Mouse (Mus musculus) bone marrow macrophage, adult 2 months (primary cell): ENCODE measurements around the gene Zfp281.

Experiments
- CTCF ChIP-seq: IDR thresholded peaks from 2 replicates; pipeline ENCODE4 v1.5.1; 2012; ENCODE audit warnings: low read depth, mild to moderate bottlenecking, low read length, moderate library complexity
- POLR2A ChIP-seq: IDR thresholded peaks from 2 replicates; pipeline ENCODE4 v1.6.1; 2012; ENCODE audit warnings: mild to moderate bottlenecking, low read depth, low read length, borderline replicate concordance

DNA sequence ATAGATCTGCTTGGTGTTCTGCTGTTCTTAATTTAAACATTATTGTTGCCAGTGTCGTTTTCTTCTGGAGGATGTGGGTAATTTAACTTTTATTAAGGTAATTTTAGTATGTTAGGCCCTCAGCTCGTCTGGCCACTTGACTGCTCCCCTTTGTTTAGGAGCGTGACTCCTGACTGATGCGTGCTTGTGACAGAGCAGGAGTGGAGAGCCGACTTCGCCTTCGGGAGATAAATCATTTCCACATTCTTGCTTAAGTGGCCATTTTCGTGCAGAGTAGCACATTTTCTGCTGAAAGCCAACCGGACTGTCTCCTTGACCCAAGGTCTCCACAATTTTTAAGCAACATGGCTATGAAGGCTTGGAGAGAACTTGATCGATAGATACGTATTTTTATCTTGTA is 29.7 kb downstream of the Zfp281 start:
- TF ChIP-seq POLR2A (no peak), CTCF (no peak)
